Mouse (Mus musculus): ENCODE measurements at regions not wholly inside any gene's neighbourhood (a gene's known extent, or its start where the extent isn't known, plus 50 kb on each side); places are given as distances from the start of the nearest gene placed in this dataset.
"Not testable (repeated sequence)": the region's sequence is repeated elsewhere in the genome, so short reads cannot be mapped to it uniquely, and the experiment has no call there.

- peak; percentile 14 to 19 for DNase-seq (ENCODE audit: low spot score in 2 of 2)
Measured at GRCm38 (mm10) chr8:88064414-88065110, 54.0 kb upstream of the Cnep1r1 start.

- DNase-seq (ENCODE audit: low spot score in 2 of 2) = not testable (repeated sequence)
Measured at GRCm38 (mm10) chr8:88059107-88059506, 59.5 kb upstream of the Cnep1r1 start.

- DNase-seq (ENCODE audit: low spot score in 2 of 2) = no peak
Measured at GRCm38 (mm10) chr8:88057686-88058234, 60.8 kb upstream of the Cnep1r1 start.

GRCm38 (mm10) chr8:88050651-88051050, 67.9 kb upstream of the Cnep1r1 start:
- no peak for DNase-seq (ENCODE audit: low spot score in 2 of 2)

GRCm38 (mm10) chr8:88049091-88049490, 69.5 kb upstream of the Cnep1r1 start:
- no peak for DNase-seq (ENCODE audit: low spot score in 2 of 2)

- no peak for DNase-seq (ENCODE audit: low spot score in 2 of 2)
Measured at GRCm38 (mm10) chr8:88045995-88046394, 72.6 kb upstream of the Cnep1r1 start.

GRCm38 (mm10) chr8:88039286-88039685, 79.3 kb upstream of the Cnep1r1 start:
- no peak for DNase-seq (ENCODE audit: low spot score in 2 of 2)

- no peak for DNase-seq (ENCODE audit: low spot score in 2 of 2)
Measured at GRCm38 (mm10) chr8:88037994-88038393, 78.6 kb upstream of the Zfp423 start.

GRCm38 (mm10) chr8:88033054-88033453, 73.7 kb upstream of the Zfp423 start:
- no peak for DNase-seq (ENCODE audit: low spot score in 2 of 2)

- no peak for DNase-seq (ENCODE audit: low spot score in 2 of 2)
Measured at GRCm38 (mm10) chr8:88024496-88024895, 65.1 kb upstream of the Zfp423 start.

GRCm38 (mm10) chr8:88023423-88023822, 64.0 kb upstream of the Zfp423 start:
- peak in 1 of 2 experiments; percentile 14 for DNase-seq (ENCODE audit: low spot score in 2 of 2)

GRCm38 (mm10) chr8:88022776-88023385, 63.5 kb upstream of the Zfp423 start:
- no peak for DNase-seq (ENCODE audit: low spot score in 2 of 2)

GRCm38 (mm10) chr8:88019243-88020115, 60.1 kb upstream of the Zfp423 start:
- no peak for DNase-seq (ENCODE audit: low spot score in 2 of 2)

GRCm38 (mm10) chr8:88018494-88018893, 59.1 kb upstream of the Zfp423 start:
- DNase-seq (ENCODE audit: low spot score in 2 of 2) = no peak

GRCm38 (mm10) chr8:88012177-88012825, 52.9 kb upstream of the Zfp423 start:
- DNase-seq (ENCODE audit: low spot score in 2 of 2) = no peak

GRCm38 (mm10) chr8:88010566-88010965, 51.2 kb upstream of the Zfp423 start:
- DNase-seq (ENCODE audit: low spot score in 2 of 2) = peak in 1 of 2 experiments; percentile 16

GRCm38 (mm10) chr8:88009878-88010277, 50.5 kb upstream of the Zfp423 start:
- DNase-seq (ENCODE audit: low spot score in 2 of 2) = no peak

All from frontal cortex, postnatal 10 days (tissue).